Mouse (Mus musculus) cortical plate, adult 2 months (tissue): ENCODE measurements around the gene Tex48.

Experiments used
- CTCF ChIP-seq: fragments of 200-500 bp; IDR thresholded peaks from 2 replicates; pipeline ENCODE4 v1.5.1; 2011; ENCODE audit warnings: mild to moderate bottlenecking, control low read depth, low read length; ENCODE audit not compliant: insufficient read depth; ENCODE audit errors: extremely low read depth
- POLR2A ChIP-seq: fragments of 200-500 bp; IDR thresholded peaks from 2 replicates; pipeline ENCODE4 v1.6.1; 2011; ENCODE audit warnings: mild to moderate bottlenecking, low read length, control low read depth; ENCODE audit not compliant: insufficient read depth; ENCODE audit errors: extremely low read depth

DNA sequence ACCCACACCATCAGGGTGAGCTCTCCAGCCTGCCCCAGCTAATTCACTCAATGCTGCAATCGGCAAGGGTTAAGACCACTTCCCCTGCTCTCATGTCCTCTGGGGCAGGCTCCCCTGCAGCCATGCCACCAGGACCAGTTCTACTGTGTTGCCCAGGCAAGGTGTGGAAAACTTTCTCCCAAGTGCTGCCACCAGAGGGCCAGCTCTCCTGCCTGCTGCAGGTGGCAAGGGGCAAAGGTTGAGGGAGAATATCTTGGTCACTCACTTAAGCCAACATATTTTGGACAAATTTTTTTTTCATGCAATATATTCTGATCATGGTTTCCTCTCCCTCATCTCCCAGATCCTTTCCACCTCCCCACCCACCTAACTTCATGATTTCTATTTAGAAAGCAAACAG lies 32.2 kb upstream of the Tex48 start:
- TF ChIP-seq CTCF (0 out of 2 replicates have a peak, but pooled peaks have one; percentile 6), POLR2A (no peak)
